Mouse (Mus musculus): Measurements from ENCODE around the gene Btd.
"Not testable (repeated sequence)": the region's sequence is repeated elsewhere in the genome, so short reads cannot be mapped to it uniquely, and the experiment has no call there.

GRCm38 (mm10) chr14:31602616-31602979, 38.2 kb upstream of the Btd start:
- TF ChIP-seq CTCF (IDR thresholded peaks at IDR 0.05; ENCODE audit: borderline replicate concordance, control insufficient read depth, extremely low read depth, insufficient read depth, low read length, poor library complexity); POLR2A (IDR thresholded peaks at IDR 0.05; ENCODE audit: control insufficient read depth, extremely low read depth, insufficient read depth, low read length, poor library complexity): not testable (repeated sequence)

Measured in thymus, adult 2 months (tissue).